Mouse (Mus musculus) adrenal gland (tissue): ENCODE measurements around the gene Fads2.

Experiments
- intact Hi-C: fragments of 180-260 bp; cut with DNase I; formaldehyde crosslinking; loops from one replicate; pipeline ENCODE4 v1.15.1; 2025

The Fads2 gene

GRCm38 (mm10) chr19:10043643-10044042, 57.9 kb downstream of the Fads2 start:
- intact Hi-C loops: no loop called here

GRCm38 (mm10) chr19:10042816-10043215, 58.7 kb downstream of the Fads2 start:
- intact Hi-C loops: no loop called here

GRCm38 (mm10) chr19:10042232-10042631, 59.3 kb downstream of the Fads2 start:
- intact Hi-C loops: no loop called here

GRCm38 (mm10) chr19:10041388-10042148, 60.0 kb downstream of the Fads2 start, which contains the start of gene Fads3:
TSS of gene Fads3 (plus strand) at chr19:10041569.
- intact Hi-C loops: no loop called here

GRCm38 (mm10) chr19:10040866-10041387, 60.6 kb downstream of the Fads2 start:
- intact Hi-C loops: no loop called here

- intact Hi-C loops: no loop called here
Observed at GRCm38 (mm10) chr19:10039615-10040014, 61.9 kb downstream of the Fads2 start.

GRCm38 (mm10) chr19:10038910-10039309, 62.6 kb downstream of the Fads2 start:
- intact Hi-C loops: no loop called here

- intact Hi-C loops: no loop called here
Observed at GRCm38 (mm10) chr19:10038364-10038763, 63.2 kb downstream of the Fads2 start.

- intact Hi-C loops: no loop called here
Observed at GRCm38 (mm10) chr19:10037534-10037933, 64.0 kb downstream of the Fads2 start.

- intact Hi-C loops: loop anchor here (2.0 to 5.0 kb wide), 2 partner anchors 34 to 113 kb away; partner anchors contain the start of genes Best1 and Rab3il1
Observed at GRCm38 (mm10) chr19:10034785-10035447, 66.6 kb downstream of the Fads2 start.

GRCm38 (mm10) chr19:10034356-10034755, 67.2 kb downstream of the Fads2 start:
- intact Hi-C loops: loop anchor here (2.0 to 5.0 kb wide), 2 partner anchors 34 to 112 kb away; partner anchors contain the start of genes Best1 and Rab3il1

GRCm38 (mm10) chr19:10033211-10033973, 68.2 kb downstream of the Fads2 start:
- intact Hi-C loops: loop anchor here (5.0 kb wide), 1 partner anchor 111 kb away; no protein-coding TSS in a partner anchor

GRCm38 (mm10) chr19:10029746-10030145, 71.8 kb downstream of the Fads2 start:
- intact Hi-C loops: loop anchor here (5.0 kb wide), 1 partner anchor 107 kb away; no protein-coding TSS in a partner anchor

GRCm38 (mm10) chr19:10025169-10025875, 76.2 kb downstream of the Fads2 start:
- intact Hi-C loops: no loop called here

- intact Hi-C loops: no loop called here
Observed at GRCm38 (mm10) chr19:10023304-10023758, 78.2 kb downstream of the Fads2 start.

- intact Hi-C loops: no loop called here
Observed at GRCm38 (mm10) chr19:10022414-10023303, 78.9 kb downstream of the Fads2 start.

- intact Hi-C loops: no loop called here
Observed at GRCm38 (mm10) chr19:10021981-10022380, 79.6 kb downstream of the Fads2 start.

GRCm38 (mm10) chr19:10019214-10019760, 82.3 kb downstream of the Fads2 start:
- intact Hi-C loops: no loop called here

- intact Hi-C loops: no loop called here
Observed at GRCm38 (mm10) chr19:10018527-10018818, 83.1 kb downstream of the Fads2 start.
